ENCODE assay signal across 17 mouse cellular contexts in genomic region chr8:10979916-10980315, GRCm38 (mm10). TPM values are rescaled to one million over a fixed set of nuclear protein-coding genes. Genes with fewer than 3 reads are reported as not detected.
DNase-seq lines count a peak whose midpoint lies in the region; ATAC-seq and TF ChIP-seq lines count a peak whose summit lies in the region.
"Had no signal": no experiment of that assay in that cellular context is flagged by ENCODE, and none has a peak within 500 bp of the region (broad histone marks: within the 10 kb centered on the region; RNA-seq: fewer than 3 reads in every experiment).

No protein-coding gene starts in this region.

- no peaks in the 10 kb centered on the region for H3K9me3 ChIP-seq in megakaryocyte, embryonic 14.5 days
- no peaks in the 10 kb centered on the region for H3K9me3 ChIP-seq in intestine, postnatal 0 days (ENCODE audit: control insufficient read depth)
- H3K9me3 ChIP-seq: embryonic facial prominence, embryonic 12.5 days; heart, embryonic 12.5 days; limb, embryonic 15.5 days had no signal

- no peak overlapping the region for H3K4me2 ChIP-seq in intestine, postnatal 0 days (replicated peaks; ENCODE audit: low read depth)
- H3K4me2 ChIP-seq: embryonic facial prominence, embryonic 12.5 days; heart, embryonic 12.5 days; limb, embryonic 15.5 days; lung, embryonic 14.5 days had no signal

- no peak for ATAC-seq in megakaryocyte, adult 5-6 weeks (ENCODE audit: poor library complexity, severe bottlenecking)
- ATAC-seq in CD4-positive, CD25-positive, alpha-beta regulatory T cell, adult 4 months = peak; percentile 26
- ATAC-seq in intestine, postnatal 0 days = no peak

- 64% methylated on average over 7 of the region's 7 CpGs for WGBS in intestine, postnatal 0 days

- peaks cover 19% of the 10 kb centered on the region for H3K27me3 ChIP-seq in megakaryocyte, embryonic 14.5 days (replicated peaks)
- no peaks in the 10 kb centered on the region for H3K27me3 ChIP-seq in splenic B cell, adult 2 months (ENCODE audit: control insufficient read depth, insufficient read depth, low read length, poor library complexity, severe bottlenecking)
- H3K27me3 ChIP-seq in intestine, postnatal 0 days (replicated peaks; ENCODE audit: control insufficient read depth, insufficient read depth, low read length) = no peaks in the 10 kb centered on the region
- H3K27me3 ChIP-seq: embryonic facial prominence, embryonic 12.5 days; heart, embryonic 12.5 days; limb, embryonic 15.5 days had no signal

- no peak overlapping the region for H3K27ac ChIP-seq in intestine, postnatal 0 days (ENCODE audit: low read depth, low read length)
- H3K27ac ChIP-seq: embryonic facial prominence, embryonic 12.5 days; gastrocnemius, adult 2 months; left cerebral cortex, adult 2 months; limb, embryonic 15.5 days had no signal

- DNase-seq in MN1 (ENCODE audit: low spot score) = peak; percentile 22
- peak; percentile 64 for DNase-seq in splenic B cell, adult 2 months (ENCODE audit: low read depth, low spot score)
- no peak for DNase-seq in cerebellum, postnatal 10 days
- DNase-seq: adrenal gland, postnatal 10 days; cerebellum, postnatal 25 days; gastrocnemius, adult 2 months; heart, postnatal 4 days; kidney, adult 11 months; lung, embryonic 14.5 days had no signal

- TF ChIP-seq CTCF in intestine, postnatal 0 days (IDR thresholded peaks at IDR 0.05; ENCODE audit: low read depth) = no peak

- peaks cover 70% of the 10 kb centered on the region for H3K4me1 ChIP-seq in megakaryocyte, embryonic 14.5 days
- peaks cover 14% of the 10 kb centered on the region; the same call in 1 of the 2 replicates for H3K4me1 ChIP-seq in intestine, postnatal 0 days (replicated peaks; ENCODE audit: control insufficient read depth, insufficient read depth, low read length)

- peak overlapping the region; percentile 50 for H3K4me3 ChIP-seq in megakaryocyte, embryonic 14.5 days (replicated peaks)
- no peak overlapping the region for H3K4me3 ChIP-seq in intestine, postnatal 0 days (ENCODE audit: low read depth, low read length)
- H3K4me3 ChIP-seq: embryonic facial prominence, embryonic 12.5 days; gastrocnemius, adult 2 months; heart, embryonic 12.5 days; left cerebral cortex, adult 2 months; limb, embryonic 15.5 days had no signal

- H3K9ac ChIP-seq in intestine, postnatal 0 days (ENCODE audit: low read depth, low read length) = no peak overlapping the region
- H3K9ac ChIP-seq: embryonic facial prominence, embryonic 12.5 days; heart, embryonic 12.5 days; limb, embryonic 15.5 days; lung, embryonic 14.5 days had no signal

- H3K36me3 ChIP-seq in megakaryocyte, embryonic 14.5 days (replicated peaks; ENCODE audit: low read length) = peaks cover 29% of the 10 kb centered on the region
- no peaks in the 10 kb centered on the region for H3K36me3 ChIP-seq in splenic B cell, adult 2 months (ENCODE audit: control insufficient read depth, insufficient read depth, low read length, poor library complexity, severe bottlenecking)
- H3K36me3 ChIP-seq in intestine, postnatal 0 days (ENCODE audit: control insufficient read depth, insufficient read depth) = peaks cover 12% of the 10 kb centered on the region; the same call in 1 of the 2 replicates

RNA-seq across cellular contexts. Expression of gene Irs2, which starts 28.3 kb away (rescaled TPM):
- polyA plus RNA-seq in megakaryocyte, embryonic 14.5 days (2012; ENCODE audit: insufficient read depth, low replicate concordance) = 77.5 and 176 TPM in 2 replicates
- 12.3 and 12.5 TPM in 2 replicates for total RNA-seq in megakaryocyte, adult 5-6 weeks (2015)
- 7.6 and 10.9 TPM in 2 replicates for total RNA-seq in megakaryocyte, adult 5-6 weeks (2017)
- polyA plus RNA-seq in CD4-positive, CD25-positive, alpha-beta regulatory T cell, adult 4 months (2017; shearing (Covaris generic)) = under 1 TPM; 0.68 to 0.83 TPM
- 6.0 and 7.7 TPM in 2 replicates for polyA plus RNA-seq in intestine, postnatal 0 days (2015; fragmentation: Nextera tagmentation; extraction: Ambion mirVana)

Comparison
In these comparisons a context has a peak if more than half of its experiments do, and no peak if none do; other contexts are left out.
1. DNase-seq: peak in MN1 (single experiment) and splenic B cell, adult 2 months (single experiment); none in cerebellum, postnatal 10 days (0 of 2).